Mouse (Mus musculus) cerebellum, postnatal 14 days (tissue): ENCODE results near the gene Enkur.
"Not testable (repeated sequence)": the region's sequence is repeated elsewhere in the genome, so short reads cannot be mapped to it uniquely, and the experiment has no call there.

Source experiments
- DNase-seq, 2 experiments: peaks; one replicate each; pipeline ENCODE4 v3.0.0; 2021; ENCODE audit warnings: mixed read lengths in 2 of 2

Enkur gene

DNA sequence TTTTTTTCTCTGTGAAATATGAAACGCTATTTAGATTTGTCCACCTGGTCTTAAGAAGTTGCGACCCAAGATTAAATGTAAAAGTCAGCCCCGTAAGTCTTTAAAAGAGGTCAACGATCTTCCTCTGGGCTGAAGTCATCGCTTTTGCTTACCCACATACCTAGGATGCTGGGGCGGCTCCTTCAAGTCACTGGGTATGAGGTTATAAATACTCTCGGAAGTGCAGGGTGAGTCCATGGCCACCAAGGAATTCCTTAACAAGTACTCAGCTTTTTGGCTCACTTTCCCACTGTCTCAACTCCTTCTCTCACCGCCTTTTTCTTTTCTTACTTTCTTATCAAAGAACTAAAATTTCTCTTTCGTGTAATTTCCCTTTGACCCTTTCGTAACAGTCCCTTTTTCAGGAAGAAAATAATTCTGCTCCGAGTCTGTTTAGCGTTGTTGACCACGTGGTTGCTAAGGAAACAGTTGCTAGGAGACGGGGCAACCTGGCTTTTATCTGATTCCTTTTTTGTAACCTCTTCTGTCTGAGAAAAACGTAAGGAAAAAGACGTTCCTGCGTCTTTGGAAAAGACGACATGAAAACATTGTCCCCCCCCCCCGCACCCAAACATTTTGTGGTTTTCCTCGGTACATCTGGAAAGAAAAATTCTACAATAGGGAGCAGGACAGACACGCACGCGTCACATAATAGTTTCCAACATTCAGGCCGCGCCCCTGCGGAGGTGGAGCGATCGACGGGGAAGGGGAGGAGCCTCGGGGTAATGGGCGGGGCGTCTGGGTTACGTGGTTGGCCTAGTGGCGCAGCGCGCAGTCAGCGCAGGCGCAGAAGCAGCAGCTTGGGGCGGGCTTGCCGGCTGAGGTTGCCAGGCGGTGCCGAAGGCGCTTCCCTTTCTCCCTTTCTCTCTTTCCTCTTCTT, at the start of gene Enkur, which contains the start of gene Thnsl1:
Gene Enkur, minus strand, starts transcription at position 454 of the 919 bp plus-strand sequence.
Gene Thnsl1, plus strand, starts transcription at position 813 of the 919 bp plus-strand sequence.
- peak; percentile 99 to 100 for DNase-seq

GRCm38 (mm10) chr2:21254308-21254707, 49.1 kb upstream of the Enkur start:
- DNase-seq, result no peak

DNA sequence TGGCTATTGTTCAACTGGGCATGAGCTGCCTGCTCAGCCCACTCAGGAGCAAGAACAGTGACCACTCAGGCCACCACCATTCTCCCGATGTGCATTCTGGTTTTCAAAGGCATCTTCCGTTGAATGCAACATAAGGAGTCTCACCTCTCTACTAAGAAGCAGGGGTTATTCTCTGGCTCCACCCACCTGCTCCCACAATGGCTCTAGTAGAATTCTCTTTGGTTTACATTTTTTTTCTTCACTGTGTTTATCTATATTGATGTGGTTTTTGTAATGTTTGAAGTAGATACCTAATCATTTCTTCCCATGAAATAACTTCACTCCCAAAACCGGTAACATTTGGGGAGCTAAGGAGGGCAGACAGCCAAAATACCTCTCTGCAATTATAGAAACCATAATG, 48.5 kb upstream of the Enkur start:
- DNase-seq, result no peak

DNA sequence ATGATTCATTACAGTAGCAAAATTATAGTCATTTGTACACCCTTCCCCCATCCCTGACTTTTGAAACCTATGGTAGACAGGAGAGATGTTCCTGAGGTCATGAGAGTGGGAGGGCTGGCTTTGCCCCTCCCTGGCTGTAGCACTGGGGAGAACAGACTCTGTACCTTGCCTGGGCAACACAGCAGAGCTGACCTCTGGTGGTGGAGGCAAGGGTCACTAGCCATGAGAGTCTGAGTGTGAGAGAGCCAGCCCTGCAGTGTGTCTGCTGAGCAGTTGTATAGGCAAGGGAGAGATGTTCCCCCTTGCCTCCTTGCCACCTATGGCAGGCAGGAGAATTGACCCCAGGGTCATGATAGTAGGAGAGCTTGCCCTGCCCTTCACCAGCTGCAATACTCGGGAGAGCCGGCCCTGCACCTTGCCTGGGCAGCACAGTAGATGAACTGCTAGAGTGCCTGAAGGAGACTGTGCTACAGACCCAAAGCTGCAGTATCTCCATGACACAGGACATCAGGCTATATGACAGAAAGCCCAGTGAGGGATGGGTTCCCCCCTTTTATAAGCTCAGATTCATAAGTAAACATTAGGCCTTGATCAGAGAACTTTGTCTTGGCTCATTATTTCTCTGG, 40.4 kb upstream of the Enkur start:
- no peak for DNase-seq

GRCm38 (mm10) chr2:21244986-21245385, 39.8 kb upstream of the Enkur start:
- DNase-seq, result no peak

DNA sequence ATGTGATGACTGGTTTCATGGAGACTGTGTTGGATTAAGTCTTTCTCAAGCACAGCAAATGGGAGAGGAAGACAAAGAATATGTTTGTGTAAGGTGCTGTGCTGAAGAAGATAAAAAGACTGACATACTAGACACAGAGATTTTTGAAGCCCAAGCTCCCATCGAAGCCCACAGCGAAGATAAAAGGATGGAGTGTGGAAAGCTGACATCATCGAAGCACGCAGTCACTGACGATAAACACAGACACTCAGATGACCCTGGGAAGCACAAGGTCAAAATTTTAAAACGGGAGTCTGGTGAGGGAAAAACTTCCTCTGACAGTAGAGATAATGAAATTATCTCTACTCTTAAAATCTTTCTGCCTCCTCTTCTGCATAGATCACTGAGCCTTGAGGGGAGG, 38.9 kb upstream of the Enkur start:
- DNase-seq, result not testable (repeated sequence)

GRCm38 (mm10) chr2:21236846-21237245, 31.7 kb upstream of the Enkur start:
- DNase-seq, result peak; percentile 26 to 35

- no peak for DNase-seq
Measured at GRCm38 (mm10) chr2:21235844-21236386, 30.8 kb upstream of the Enkur start.

GRCm38 (mm10) chr2:21234871-21235648, 29.9 kb upstream of the Enkur start:
- peak; percentile 38 to 49 for DNase-seq

DNA sequence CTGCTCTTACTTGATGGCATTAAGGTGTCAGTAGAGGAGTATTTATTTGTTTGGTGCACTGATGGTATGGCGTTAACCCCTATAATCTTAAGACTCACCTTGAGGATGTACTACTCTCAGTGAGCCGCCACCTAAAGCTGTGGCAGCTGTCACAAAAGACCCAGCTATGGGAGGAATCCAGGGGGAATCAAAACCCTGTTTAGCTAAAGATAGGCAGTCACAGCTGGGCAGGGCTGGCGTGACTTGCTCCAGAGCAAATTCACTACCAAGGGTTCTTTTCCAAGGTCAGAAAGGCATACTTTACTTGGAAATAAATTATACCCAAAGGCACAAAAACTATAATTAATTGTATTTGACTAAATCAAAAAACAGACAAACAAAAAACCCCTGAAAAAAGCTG, 26.0 kb upstream of the Enkur start:
- no peak for DNase-seq

- no peak for DNase-seq
Measured at GRCm38 (mm10) chr2:21230276-21230675, 25.1 kb upstream of the Enkur start.

DNA sequence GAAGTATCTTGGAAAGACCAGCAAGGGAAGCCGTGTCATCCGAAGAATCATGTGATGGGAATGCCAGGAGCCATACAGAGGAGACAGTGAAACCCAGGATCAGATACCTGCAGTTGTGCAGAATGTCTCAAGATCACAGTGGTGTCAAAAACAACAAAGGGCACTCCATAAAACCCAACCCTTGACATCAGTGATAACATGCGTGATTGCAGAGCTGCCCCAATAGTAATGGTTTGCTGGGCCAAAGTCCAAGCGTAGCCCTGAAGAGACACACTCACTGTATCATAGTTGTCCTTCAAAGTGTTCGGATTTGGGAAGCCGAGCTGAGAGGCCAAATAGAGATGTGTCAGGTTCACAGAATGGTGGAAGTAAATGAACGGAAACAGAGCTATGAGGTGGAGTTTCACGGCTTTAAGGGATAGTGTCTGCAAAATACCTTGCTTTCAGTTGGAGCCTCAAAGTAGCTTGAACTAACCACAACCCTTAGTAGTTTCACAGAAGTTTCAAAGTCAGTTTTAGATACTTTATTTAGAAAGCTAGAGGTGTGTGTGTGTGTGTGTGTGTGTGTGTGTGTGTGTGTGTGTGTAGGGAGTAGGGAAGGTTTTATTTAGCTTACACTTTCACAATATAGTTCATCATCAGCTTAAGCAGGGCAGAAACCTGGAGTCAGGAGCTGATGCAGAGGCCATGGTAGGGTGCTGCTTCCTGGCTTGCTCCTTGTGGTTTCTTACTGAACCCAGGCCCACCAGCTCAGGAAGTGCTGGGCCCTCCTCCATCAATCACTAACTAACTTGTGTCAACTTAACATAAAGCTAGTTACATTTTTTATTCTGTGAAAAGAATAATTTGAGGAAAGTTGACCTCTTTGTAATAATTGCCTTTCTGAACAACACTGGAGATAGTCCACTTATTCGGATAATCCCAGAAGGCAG, 17.6 kb upstream of the Enkur start:
- DNase-seq, result no peak

DNA sequence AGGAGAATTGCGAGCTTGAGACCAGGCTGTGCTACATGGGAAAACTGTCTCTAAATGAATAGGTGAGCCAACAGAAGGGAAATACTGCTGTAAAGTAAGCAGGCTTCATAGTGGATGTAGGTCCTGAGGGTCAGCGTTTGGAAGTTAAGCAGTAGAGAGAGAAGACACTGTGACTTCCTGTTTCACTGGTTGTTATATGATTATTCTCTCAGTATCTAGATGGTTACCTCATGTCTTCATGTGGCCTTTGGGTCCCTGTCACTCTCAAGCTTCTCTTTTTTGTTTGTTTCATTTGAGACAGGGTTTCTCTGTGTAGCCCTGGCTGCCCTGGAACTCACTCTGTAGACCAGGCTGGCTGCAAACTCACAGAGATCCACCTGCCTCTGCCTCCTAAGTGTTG, 10.1 kb upstream of the Enkur start:
- DNase-seq, result no peak

DNA sequence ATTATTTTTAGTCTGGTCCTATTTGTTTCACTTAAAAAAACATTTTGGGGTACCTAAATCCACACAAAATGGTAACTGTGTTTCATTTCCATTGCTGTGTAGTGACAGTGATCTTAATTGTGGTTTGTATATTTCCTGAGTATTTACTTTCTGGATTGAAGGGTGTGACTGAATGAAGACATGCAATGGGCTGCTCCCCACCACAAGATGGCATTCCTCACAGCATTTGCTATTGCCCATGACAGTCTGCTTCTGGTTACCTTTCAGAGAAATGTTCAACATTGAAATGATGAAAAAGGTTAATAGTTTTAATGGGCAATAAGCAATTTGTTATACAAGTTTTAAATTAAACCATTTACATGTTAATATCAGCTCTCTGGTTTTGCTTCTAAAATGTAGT, 9.2 kb upstream of the Enkur start:
- peak; percentile 32 to 44 for DNase-seq

DNA sequence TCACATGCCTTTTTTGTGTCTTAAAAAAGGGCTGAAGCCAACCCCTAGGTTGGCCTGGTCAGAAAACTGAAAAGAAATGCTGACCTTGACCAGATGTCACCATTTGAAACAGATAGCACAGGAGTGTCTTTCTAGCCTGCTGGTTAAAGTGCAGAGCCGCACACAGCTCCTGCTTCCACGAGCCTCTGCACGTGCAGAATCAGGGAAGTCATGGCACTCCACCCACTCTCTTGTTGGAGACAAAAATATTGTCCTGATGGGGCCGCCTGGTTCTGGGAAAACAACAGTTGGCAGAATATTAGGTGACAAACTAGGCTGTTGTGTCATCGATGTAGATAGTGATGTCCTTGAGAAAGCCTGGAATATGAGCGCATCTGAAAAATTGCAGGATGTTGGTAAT, 6.2 kb upstream of the Enkur start:
- DNase-seq, result no peak

- no peak for DNase-seq
Measured at GRCm38 (mm10) chr2:21206278-21206677, 1.1 kb upstream of the Enkur start.

DNA sequence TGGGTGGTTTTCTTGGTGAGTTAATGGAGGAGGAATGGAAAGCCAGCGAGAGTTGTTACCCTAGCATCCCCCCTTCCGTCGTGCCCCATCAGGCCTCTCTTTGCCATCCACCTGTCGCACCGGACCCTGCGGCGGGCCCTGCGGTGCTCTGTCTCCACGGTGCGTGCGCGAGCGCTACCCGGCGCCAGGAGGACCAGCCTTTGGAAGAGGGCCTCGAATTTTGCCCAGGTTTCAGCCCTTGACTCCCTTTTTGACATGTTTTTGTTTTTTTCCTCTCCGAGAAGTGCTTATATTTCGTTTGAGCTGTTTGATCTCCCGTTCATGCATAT, 630 bp upstream of the Enkur start:
- DNase-seq, result no peak

DNA sequence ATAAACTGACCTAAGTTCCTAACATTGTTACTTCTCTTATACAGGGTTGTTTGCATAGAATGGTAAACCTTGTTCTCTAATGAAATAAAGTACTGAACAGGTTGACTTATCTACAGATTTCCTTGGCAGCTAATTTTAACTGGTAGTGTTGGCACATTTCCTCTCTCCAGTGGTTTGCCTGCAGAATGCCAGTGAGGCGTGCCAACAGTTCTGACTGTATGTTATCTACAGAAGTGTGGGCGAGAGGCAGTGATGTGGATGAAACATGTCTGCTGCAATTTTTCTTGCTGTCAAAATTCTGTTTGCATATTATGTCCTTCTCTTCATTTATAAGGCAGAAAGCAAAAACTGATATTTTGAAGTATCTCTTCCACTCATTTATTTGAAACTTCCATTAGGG, 2.4 kb downstream of the Enkur start:
- peak; percentile 25 to 41 for DNase-seq

DNA sequence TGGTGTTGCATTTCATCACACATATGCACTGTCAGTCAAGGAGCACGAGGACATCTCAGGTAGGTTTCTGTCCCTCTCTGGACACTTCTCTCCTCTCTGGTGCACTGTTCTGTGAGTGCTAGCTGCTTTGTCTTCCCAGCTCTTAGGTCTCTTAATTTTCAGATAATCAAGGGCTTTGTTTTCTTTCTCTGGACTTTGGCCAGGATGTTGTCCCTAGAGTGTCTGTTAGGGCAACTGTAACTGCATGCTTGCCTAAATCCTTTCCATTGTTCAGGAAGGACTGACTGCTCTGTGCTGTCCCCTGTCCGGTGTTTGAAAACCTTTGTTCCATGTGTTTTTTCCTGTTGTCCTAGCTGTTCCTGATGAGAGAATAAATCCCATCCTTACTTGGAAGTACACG, 6.1 kb downstream of the Enkur start:
- DNase-seq, result no peak

GRCm38 (mm10) chr2:21195233-21195632, 9.9 kb downstream of the Enkur start:
- no peak for DNase-seq

DNA sequence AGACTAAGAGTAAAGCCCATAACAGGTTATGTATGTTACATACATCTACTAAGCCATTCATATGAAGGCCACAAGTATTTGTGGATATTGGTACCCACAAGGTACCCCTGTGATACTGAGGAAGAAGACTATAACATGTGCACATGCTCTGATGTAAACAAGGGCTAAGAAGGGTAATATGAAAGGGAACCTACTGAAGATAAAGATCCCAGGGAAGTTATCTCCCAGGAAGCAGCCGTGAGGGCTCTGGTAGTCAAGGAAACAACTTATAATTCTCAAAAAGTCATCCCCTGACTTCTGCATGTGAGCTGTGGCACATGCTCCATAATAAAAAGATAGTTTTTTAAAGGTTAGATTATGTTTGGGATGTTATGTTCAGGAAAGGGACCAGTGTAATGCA, 13.9 kb downstream of the Enkur start:
- no peak for DNase-seq

DNA sequence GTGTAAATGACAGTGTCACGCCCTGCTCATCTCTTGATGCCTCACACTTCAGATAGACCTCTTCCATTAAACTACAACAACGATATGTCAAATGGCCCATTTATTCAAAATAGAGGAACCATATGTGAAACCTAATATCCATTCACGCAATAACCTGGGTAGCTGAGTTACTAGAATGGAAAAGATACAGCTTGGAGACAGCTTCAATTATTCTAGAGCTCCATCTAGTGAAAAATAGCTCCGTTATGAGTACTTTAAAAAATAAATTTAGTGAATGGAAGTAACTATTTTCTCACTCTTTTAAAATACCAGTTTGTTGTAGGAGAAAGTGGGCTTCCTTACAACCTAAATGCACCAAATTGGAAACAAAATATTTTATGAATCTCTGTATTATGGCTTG, 16.6 kb downstream of the Enkur start:
- DNase-seq, result peak in 1 of 2 experiments; percentile 26
